Mouse (Mus musculus): ENCODE data around the gene Rgs12. TPM values are rescaled to one million over a fixed set of nuclear protein-coding genes. Genes with fewer than 3 reads are reported as not detected.

Rgs12 gene
- polyA plus RNA-seq, 1 experiment from 2014 or later: 74.3 TPM

DNA sequence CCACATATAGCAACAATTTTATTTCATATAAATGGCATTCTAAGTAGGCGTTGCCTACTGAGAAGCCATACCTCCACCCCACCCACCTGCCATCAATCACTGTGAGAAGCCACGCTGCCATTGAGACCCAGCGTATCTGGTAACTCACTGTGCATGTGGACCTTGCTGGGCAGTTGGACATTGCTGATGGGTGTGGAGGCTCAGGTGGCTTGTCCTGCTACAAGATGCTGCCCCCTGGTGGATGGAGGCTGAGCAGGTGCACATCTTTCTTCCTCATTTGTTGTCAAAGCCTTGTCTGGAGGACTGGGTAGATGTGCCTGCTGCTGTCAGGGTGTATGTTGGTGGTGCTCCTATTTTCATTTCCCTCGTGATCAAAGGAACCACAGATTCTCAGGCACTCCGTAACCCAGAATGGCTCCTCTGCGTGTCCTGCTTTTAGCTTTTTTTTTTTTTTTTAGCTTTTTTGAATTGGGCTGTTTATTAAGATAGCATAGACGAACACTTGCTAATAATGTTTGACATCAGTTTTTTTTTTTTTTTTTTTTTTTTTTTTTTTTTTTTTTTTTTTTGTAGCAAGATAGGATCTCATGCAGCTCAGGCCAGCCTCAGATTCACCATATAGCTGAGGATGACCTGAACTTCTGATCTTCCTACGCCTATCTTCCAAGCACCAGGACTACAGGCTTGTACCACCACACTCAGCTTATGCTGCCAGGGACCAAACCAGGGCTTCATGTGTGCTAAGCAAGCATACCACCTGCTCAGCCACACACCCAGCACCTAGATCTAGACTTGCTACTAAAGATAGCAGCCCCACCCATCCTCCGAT lies 139.8 kb downstream of the Rgs12 start:
- peaks cover 32% of the 10 kb centered on the region for H3K36me3 ChIP-seq
- WGBS: 67% methylated on average over 9 of the region's 9 CpGs
- peak; percentile 77 for DNase-seq (ENCODE audit: low spot score)
- H3K9me3 ChIP-seq: no peaks in the 10 kb centered on the region
- H3K27ac ChIP-seq: no peak overlapping the region
- H3K27me3 ChIP-seq (ENCODE audit: insufficient read depth, poor library complexity, severe bottlenecking): no peaks in the 10 kb centered on the region
- no peaks in the 10 kb centered on the region; the same call in 1 of the 2 replicates for H3K4me1 ChIP-seq (replicated peaks)
- H3K4me3 ChIP-seq: no peak overlapping the region

Other genes with a start within 250 kb of the Rgs12 start
- 15.6 and 16.9 TPM in 2 replicates for gene Htt, start 187.7 kb upstream of the Rgs12 start, polyA plus RNA-seq (2016; fragmentation: Nextera tagmentation; extraction: Ambion mirVana)
- 1.4 and 2.6 TPM in 2 replicates for gene Msantd1, start 41.4 kb upstream of the Rgs12 start, polyA plus RNA-seq (2016; fragmentation: Nextera tagmentation; extraction: Ambion mirVana)
- gene Hgfac, start 92.1 kb downstream of the Rgs12 start, polyA plus RNA-seq (2016; fragmentation: Nextera tagmentation; extraction: Ambion mirVana): 0.25 and 0.27 TPM in 2 replicates
- gene Dok7, start 107.3 kb downstream of the Rgs12 start, polyA plus RNA-seq (2016; fragmentation: Nextera tagmentation; extraction: Ambion mirVana): 0.30 and 0.52 TPM in 2 replicates
- 89.7 and 98.6 TPM in 2 replicates for gene Lrpap1, start 156.3 kb downstream of the Rgs12 start, polyA plus RNA-seq (2016; fragmentation: Nextera tagmentation; extraction: Ambion mirVana)

All from hindbrain, embryonic 10.5 days (tissue).